Mouse (Mus musculus) CH12.LX (cell line): ENCODE data around the gene Gm5737. TPM values are rescaled to one million over a fixed set of nuclear protein-coding genes. Genes with fewer than 3 reads are reported as not detected.

Source experiments
- DNase-seq: peaks from one replicate; pipeline ENCODE4 v3.0.0-alpha.2; 2013; ENCODE audit errors: extremely low read depth
- H3K27ac ChIP-seq: 2 replicates; pipeline ENCODE4 v1.5.1; 2012; ENCODE audit warnings: low read depth, mild to moderate bottlenecking, control low read depth, moderate library complexity; ENCODE audit not compliant: insufficient read depth
- H3K27me3 ChIP-seq: replicated peaks from 2 replicates; pipeline ENCODE3; 2012; ENCODE audit warnings: inconsistent platforms
- H3K36me3 ChIP-seq, 2 experiments: replicated peaks in 1 of 2; 2 replicates each; pipeline versions ENCODE3 to v1.6.1; 2012; ENCODE audit warnings: inconsistent platforms in 1 of 2, low read length in 1 of 2, mild to moderate bottlenecking in 1 of 2, mixed read lengths in 1 of 2, moderate library complexity in 1 of 2; ENCODE audit not compliant: control insufficient read depth in 1 of 2, insufficient read depth in 1 of 2
- H3K4me1 ChIP-seq, 2 experiments: 2 replicates each; pipeline ENCODE4 v1.6.1; 2012; ENCODE audit warnings: inconsistent platforms in 1 of 2, moderate library complexity in 1 of 2; ENCODE audit not compliant: insufficient read depth in 2 of 2, control insufficient read depth in 1 of 2
- H3K4me2 ChIP-seq: 2 replicates; pipeline ENCODE4 v1.6.1; 2012; ENCODE audit warnings: low read depth, mild to moderate bottlenecking, control low read depth; ENCODE audit not compliant: poor library complexity, insufficient read depth, severe bottlenecking
- H3K4me3 ChIP-seq, 3 experiments: fragments of 150-350 bp in 1 of 3; sonication (generic) in 1 of 3; replicated peaks in 1 of 3; 2 replicates each; pipeline versions ENCODE3 to v1.5.1; 2011 to 2012; ENCODE audit warnings: low read depth in 2 of 3, low read length in 2 of 3, mild to moderate bottlenecking in 2 of 3, moderate library complexity in 2 of 3, control low read depth in 1 of 3, improper control_type of control experiment in 1 of 3, inconsistent platforms in 1 of 3, mixed read lengths in 1 of 3; ENCODE audit not compliant: poor library complexity in 1 of 3
- H3K79me2 ChIP-seq: replicated peaks from 2 replicates; pipeline ENCODE4 v1.6.1; 2012; ENCODE audit warnings: mild to moderate bottlenecking, moderate library complexity; ENCODE audit not compliant: control insufficient read depth, poor library complexity, insufficient read depth, severe bottlenecking; ENCODE audit errors: extremely low read depth
- H3K9ac ChIP-seq: 2 replicates; pipeline ENCODE4 v1.6.1; 2012; ENCODE audit warnings: low read depth, mild to moderate bottlenecking, control low read depth, moderate library complexity; ENCODE audit not compliant: insufficient read depth
- H3K9me3 ChIP-seq: replicated peaks from 2 replicates; pipeline ENCODE3; 2012; ENCODE audit warnings: low read length, inconsistent platforms, mixed read lengths
- BHLHE40 ChIP-seq: IDR thresholded peaks from 2 replicates; pipeline ENCODE4 v1.6.1; 2011; ENCODE audit warnings: mild to moderate bottlenecking, low read depth, low read length, improper control_type of control experiment
- CHD1 ChIP-seq: IDR thresholded peaks from 2 replicates; pipeline ENCODE4 v1.6.1; 2012; ENCODE audit warnings: low read depth, low read length, improper control_type of control experiment, inconsistent platforms
- E2F4 ChIP-seq: IDR thresholded peaks from 2 replicates; pipeline ENCODE4 v1.6.1; 2011; ENCODE audit warnings: low read depth, low read length, improper control_type of control experiment; ENCODE audit not compliant: insufficient replicate concordance
- ELF1 ChIP-seq: IDR thresholded peaks from 2 replicates; pipeline ENCODE4 v1.6.1; 2014; ENCODE audit warnings: low read depth, mild to moderate bottlenecking, inconsistent platforms, low read length, improper control_type of control experiment
- EP300 ChIP-seq: IDR thresholded peaks from 2 replicates; pipeline ENCODE4 v1.6.1; 2011; ENCODE audit warnings: low read length, improper control_type of control experiment
- HCFC1 ChIP-seq: IDR thresholded peaks from 2 replicates; pipeline ENCODE4 v1.6.1; 2012; ENCODE audit warnings: low read depth, mild to moderate bottlenecking, inconsistent platforms, low read length, improper control_type of control experiment
- JUN ChIP-seq: IDR thresholded peaks from 2 replicates; pipeline ENCODE4 v1.6.1; 2011; ENCODE audit warnings: low read depth, mild to moderate bottlenecking, low read length, improper control_type of control experiment, moderate library complexity; ENCODE audit not compliant: insufficient read depth
- JUND ChIP-seq: conservative IDR thresholded peaks from 2 replicates; pipeline ENCODE4 v1.6.1; 2011; ENCODE audit warnings: low read depth, low read length, improper control_type of control experiment
- KAT2A ChIP-seq: IDR thresholded peaks from 2 replicates; pipeline ENCODE4 v1.6.1; 2012; ENCODE audit warnings: low read length, improper control_type of control experiment, inconsistent platforms; ENCODE audit not compliant: insufficient replicate concordance
- MAFK ChIP-seq: IDR thresholded peaks from 2 replicates; pipeline ENCODE4 v1.6.1; 2011; ENCODE audit warnings: low read length, improper control_type of control experiment; ENCODE audit not compliant: insufficient replicate concordance
- MAX ChIP-seq: IDR thresholded peaks from 2 replicates; pipeline ENCODE4 v1.6.1; 2011; ENCODE audit warnings: low read length, improper control_type of control experiment
- MAZ ChIP-seq: IDR thresholded peaks from 2 replicates; pipeline ENCODE4 v1.6.1; 2012; ENCODE audit warnings: low read depth, mild to moderate bottlenecking, inconsistent platforms, low read length, improper control_type of control experiment, moderate library complexity
- MEF2A ChIP-seq: IDR thresholded peaks from 2 replicates; pipeline ENCODE4 v1.6.1; 2014; ENCODE audit warnings: low read depth, mild to moderate bottlenecking, inconsistent platforms, low read length, improper control_type of control experiment, borderline replicate concordance
- MXI1 ChIP-seq: IDR thresholded peaks from 2 replicates; pipeline ENCODE4 v1.6.1; 2011; ENCODE audit warnings: mild to moderate bottlenecking, low read depth, low read length, improper control_type of control experiment
- MYC ChIP-seq: IDR thresholded peaks from 2 replicates; pipeline ENCODE4 v1.6.1; 2011; ENCODE audit warnings: low read depth, mild to moderate bottlenecking, improper control_type of control experiment, low read length
- NELFE ChIP-seq: IDR thresholded peaks from 2 replicates; pipeline ENCODE4 v1.6.1; 2011; ENCODE audit warnings: low read depth, low read length, improper control_type of control experiment
- PAX5 ChIP-seq: IDR thresholded peaks from 2 replicates; pipeline ENCODE4 v1.6.1; 2012; ENCODE audit warnings: low read length, inconsistent platforms, mixed read lengths
- RAD21 ChIP-seq: IDR thresholded peaks from 2 replicates; pipeline ENCODE4 v1.6.1; 2011; ENCODE audit warnings: low read depth, mild to moderate bottlenecking, low read length, improper control_type of control experiment, moderate library complexity
- TCF12 ChIP-seq: IDR thresholded peaks from 2 replicates; pipeline ENCODE4 v1.6.1; 2014; ENCODE audit warnings: low read depth, mild to moderate bottlenecking, inconsistent platforms, low read length, improper control_type of control experiment
- UBTF ChIP-seq: IDR thresholded peaks from 2 replicates; pipeline ENCODE4 v1.6.1; 2012; ENCODE audit warnings: low read depth, mild to moderate bottlenecking, inconsistent platforms, low read length, improper control_type of control experiment, moderate library complexity
- USF1 ChIP-seq: IDR thresholded peaks from 2 replicates; pipeline ENCODE4 v1.6.1; 2014; ENCODE audit warnings: low read depth, mild to moderate bottlenecking, inconsistent platforms, low read length, improper control_type of control experiment
- USF2 ChIP-seq: conservative IDR thresholded peaks from 2 replicates; pipeline ENCODE4 v1.6.1; 2011; ENCODE audit warnings: low read depth, low read length, improper control_type of control experiment
- ZKSCAN1 ChIP-seq: IDR thresholded peaks from 2 replicates; pipeline ENCODE4 v1.6.1; 2012; ENCODE audit warnings: low read depth, inconsistent platforms, low read length, improper control_type of control experiment, borderline replicate concordance
- ZMIZ1 ChIP-seq: IDR thresholded peaks from 2 replicates; pipeline ENCODE4 v1.6.1; 2012; ENCODE audit warnings: low read depth, mild to moderate bottlenecking, inconsistent platforms, low read length, improper control_type of control experiment
- dilution Hi-C: fragments of 300-500 bp; cut with MboI; formaldehyde crosslinking; loops from 2 replicates; pipeline ENCODE4 v1.14.3; 2020; ENCODE audit warnings: low sequenced_read_pairs; ENCODE audit not compliant: extremely low pct_unique_long_range_greater_than_20kb, extremely low pct_ligation_motif_present
- in situ Hi-C: fragments of 300-500 bp; cut with MboI; formaldehyde crosslinking; loops from 3 replicates; pipeline ENCODE4 v1.14.3; 2019; ENCODE audit warnings: low sequenced_read_pairs, low pct_ligation_motif_present, low pct_unique_long_range_greater_than_20kb, mixed read lengths
- polyA plus RNA-seq: library from polyadenylated mRNA; unstranded; fragments of >175 nt; gene quantifications from 2 replicates; pipeline ENCODE4 v1.2.1, GENCODE M21; 2012; ENCODE audit warnings: low read depth; ENCODE audit not compliant: insufficient read length
- total RNA-seq, 2 experiments: library from RNA; depleted of rRNA; stranded (reverse); fragments of 300-350 nt in 1 of 2; fragments of >200 nt in 1 of 2; gene quantifications; 2 replicates each; pipeline ENCODE4 v1.2.3; 2012 to 2014

The Gm5737 gene
- total and polyA plus RNA-seq, 3 experiments = not detected

DNA sequence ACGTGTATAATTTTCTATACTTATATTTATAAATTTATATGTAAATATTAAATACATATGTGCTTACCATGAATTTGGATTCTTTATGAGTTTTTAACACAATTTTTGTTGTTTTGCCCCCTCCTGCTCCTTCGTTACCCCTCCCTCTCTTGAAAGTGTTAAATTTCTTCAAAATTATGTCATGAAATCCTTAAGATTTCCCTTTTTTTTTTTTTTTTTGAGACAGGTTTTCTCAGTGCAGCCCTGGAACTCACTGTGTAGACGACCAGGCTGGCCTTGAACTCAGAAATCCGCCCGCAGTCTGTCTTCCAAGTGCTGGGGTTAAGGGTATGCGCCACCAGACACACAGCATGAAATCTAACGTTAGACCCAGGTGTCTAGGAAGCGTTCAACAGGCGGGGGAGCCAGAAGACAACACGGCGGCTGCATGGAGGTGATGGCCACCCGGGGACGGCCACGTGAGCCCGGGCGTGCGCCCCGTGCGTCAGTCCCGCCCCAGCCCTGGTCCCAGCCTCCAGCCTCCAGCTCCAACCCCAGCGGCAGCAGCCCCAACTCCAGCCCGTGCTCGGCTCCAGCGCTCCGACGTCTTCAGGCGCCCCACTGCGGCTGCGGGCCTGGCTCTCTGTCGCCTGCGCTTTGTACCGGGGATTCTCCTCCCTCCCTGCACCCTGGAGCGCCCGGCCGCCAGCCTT, 30.3 kb downstream of the Gm5737 start, which contains the start of gene Eef2k (continued):
- TF ChIP-seq EP300 = no peak
- peak; percentile 87 for TF ChIP-seq ELF1
- peak; percentile 40; the same call in 1 of the 2 replicates for TF ChIP-seq MEF2A
- TF ChIP-seq MAZ = peak; percentile 83
- TF ChIP-seq MYC = peak; percentile 78; the same call in 1 of the 2 replicates
- TF ChIP-seq MAFK = peak; percentile 92
- TF ChIP-seq NELFE = no peak
- TF ChIP-seq USF1 = peak; percentile 82
- peak; percentile 87 for TF ChIP-seq MAX
- no peak for TF ChIP-seq E2F4
- TF ChIP-seq, all 38 proteins: peak for 22

DNA sequence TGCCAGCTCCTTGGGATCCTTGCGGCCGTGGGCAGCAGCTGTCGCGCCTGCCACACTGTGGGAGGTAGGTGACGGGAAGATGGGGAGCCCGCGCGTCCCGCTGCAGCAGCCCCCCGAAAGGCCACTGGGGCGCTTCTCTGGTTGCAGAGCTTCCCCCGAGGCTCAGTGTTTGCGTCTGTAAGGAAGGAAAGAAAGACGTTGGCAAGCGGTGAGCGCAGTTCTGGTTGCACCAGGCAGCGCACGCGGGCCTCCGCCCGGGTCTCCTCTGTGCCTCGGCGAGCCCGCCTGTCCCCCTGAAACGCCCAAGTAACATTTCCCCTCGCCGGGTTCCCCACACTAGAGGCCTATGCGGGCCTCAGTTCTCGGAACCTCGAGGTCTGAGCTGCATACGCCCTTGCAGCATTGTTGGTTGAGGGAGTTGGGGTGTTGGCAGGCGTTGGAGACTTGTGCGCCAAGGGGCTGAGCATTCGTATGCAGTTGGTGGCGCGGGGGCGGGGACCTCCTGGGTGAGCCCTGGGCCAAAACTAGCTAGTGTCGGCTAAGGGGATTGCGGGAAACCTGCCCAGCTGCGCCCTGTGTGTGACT, 31.0 kb downstream of the Gm5737 start:
- Histone ChIP-seq H3K27me3 (no peaks in the 10 kb centered on the region), H3K9me3 (no peaks in the 10 kb centered on the region), H3K79me2 (no peaks in the 10 kb centered on the region), H3K4me3 (peak overlapping the region; percentile 64 to 76 (median 69)), H3K9ac (peak overlapping the region; percentile 23; the same call in 1 of the 2 replicates), H3K4me2 (peak overlapping the region; percentile 53), H3K36me3 (peaks cover 0 to 3% of the 10 kb centered on the region in 2 experiments), H3K27ac (peak overlapping the region; percentile 12; the same call in 1 of the 2 replicates), H3K4me1 (peaks cover 13 to 42% of the 10 kb centered on the region in 2 experiments)
- no peak for TF ChIP-seq TCF12
- TF ChIP-seq BHLHE40 = peak; percentile 30; the same call in 1 of the 2 replicates
- no peak for TF ChIP-seq MAFK
- 0 out of 2 replicates have a peak, but pooled peaks have one; percentile 47 for TF ChIP-seq CHD1
- peak; percentile 16; the same call in 1 of the 2 replicates for TF ChIP-seq MXI1
- dilution Hi-C loops (no loop called here), in situ Hi-C loops (no loop called here)
- no peak for DNase-seq

GRCm38 (mm10) chr7:120843852-120844435, 31.8 kb downstream of the Gm5737 start:
- Histone ChIP-seq H3K36me3 (peaks cover 0 to 3% of the 10 kb centered on the region in 2 experiments), H3K4me3 (peak overlapping the region; percentile 64 to 76 (median 69)), H3K4me2 (peak overlapping the region; percentile 53), H3K9ac (peak overlapping the region; percentile 10), H3K27ac (no peak overlapping the region), H3K79me2 (no peaks in the 10 kb centered on the region), H3K9me3 (no peaks in the 10 kb centered on the region), H3K4me1 (peaks cover 14 to 50% of the 10 kb centered on the region in 2 experiments), H3K27me3 (no peaks in the 10 kb centered on the region)
- dilution Hi-C loops (no loop called here), in situ Hi-C loops (no loop called here)
- no peak for DNase-seq
- TF ChIP-seq E2F4 (no peak), JUND (no peak), RAD21 (no peak), NELFE (no peak), UBTF (no peak), PAX5 (no peak), MAX (no peak), HCFC1 (no peak), ZMIZ1 (no peak), MXI1 (no peak), JUN (no peak), USF2 (no peak), ZKSCAN1 (no peak), TCF12 (no peak), KAT2A (no peak)
